Mouse (Mus musculus): ENCODE data around the gene Sfpq. TPM values are rescaled to one million over a fixed set of nuclear protein-coding genes. Genes with fewer than 3 reads are reported as not detected.

Gene Sfpq
- 361 and 377 TPM in 2 replicates for polyA plus RNA-seq (2012; rRNA removed)

DNA sequence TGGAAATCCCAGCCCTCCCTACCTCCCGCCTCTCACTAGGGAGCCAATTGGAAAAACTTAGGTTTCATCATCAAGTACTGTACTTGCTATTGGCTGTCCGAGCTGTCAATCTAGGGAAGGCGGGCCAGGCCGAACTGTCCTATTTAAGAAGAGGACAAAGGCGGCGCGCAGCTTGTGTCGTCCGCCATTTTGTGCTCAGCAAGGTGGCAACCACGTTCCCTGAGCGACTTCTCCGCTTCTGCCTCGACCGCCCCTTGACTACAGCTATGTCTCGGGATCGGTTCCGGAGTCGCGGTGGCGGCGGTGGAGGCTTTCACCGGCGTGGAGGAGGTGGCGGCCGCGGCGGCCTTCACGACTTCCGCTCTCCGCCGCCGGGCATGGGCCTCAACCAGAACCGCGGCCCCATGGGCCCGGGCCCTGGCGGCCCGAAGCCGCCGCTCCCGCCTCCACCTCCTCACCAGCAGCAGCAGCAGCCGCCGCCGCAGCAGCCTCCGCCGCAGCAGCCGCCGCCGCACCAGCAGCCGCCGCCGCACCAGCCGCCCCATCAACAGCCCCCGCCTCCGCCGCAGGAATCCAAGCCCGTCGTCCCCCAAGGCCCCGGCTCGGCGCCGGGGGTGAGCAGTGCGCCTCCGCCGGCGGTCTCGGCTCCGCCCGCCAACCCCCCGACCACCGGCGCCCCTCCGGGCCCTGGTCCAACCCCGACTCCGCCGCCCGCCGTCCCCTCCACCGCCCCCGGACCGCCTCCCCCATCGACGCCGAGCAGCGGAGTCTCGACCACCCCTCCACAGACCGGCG lies at the start of gene Sfpq:
Gene Sfpq, plus strand, starts transcription at position 174 of the 795 bp plus-strand sequence.

DNA sequence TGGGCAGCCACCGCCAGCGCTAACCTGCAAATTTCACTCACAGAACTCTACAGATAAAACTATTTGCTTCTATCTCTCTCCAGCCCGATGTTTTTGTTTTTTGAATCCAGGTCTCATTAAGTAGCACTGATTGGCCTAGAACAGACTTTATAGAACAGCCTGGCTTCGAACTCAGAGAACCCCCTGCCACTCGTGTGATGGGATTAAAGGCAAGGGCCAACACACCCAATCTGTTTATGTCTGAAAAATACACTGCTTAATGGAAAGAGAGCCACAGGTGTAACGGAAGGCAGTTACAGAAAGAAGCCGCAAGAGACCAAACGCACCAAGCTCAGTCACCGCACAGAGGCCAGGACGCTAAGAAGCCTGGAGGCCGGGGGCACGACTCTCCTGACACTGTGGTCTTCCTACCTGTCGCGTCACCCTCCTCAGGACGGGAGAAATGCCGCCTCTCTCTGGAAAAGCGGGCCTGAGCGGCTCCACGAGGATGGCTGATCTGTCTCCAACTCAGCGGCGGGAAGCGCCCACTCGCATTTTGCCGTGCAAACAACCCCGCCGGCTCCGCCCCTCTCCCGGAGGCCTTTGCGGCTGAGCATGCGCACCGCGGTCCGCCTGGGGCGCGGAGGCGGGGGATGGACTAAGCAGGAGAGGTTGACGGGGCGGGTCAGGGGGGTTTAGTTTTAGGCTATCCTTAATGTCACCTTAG lies 39.6 kb downstream of the Sfpq start, which contains the start of gene Zmym1:
Gene Zmym1, minus strand, starts transcription at position 568 of the 706 bp plus-strand sequence.

DNA sequence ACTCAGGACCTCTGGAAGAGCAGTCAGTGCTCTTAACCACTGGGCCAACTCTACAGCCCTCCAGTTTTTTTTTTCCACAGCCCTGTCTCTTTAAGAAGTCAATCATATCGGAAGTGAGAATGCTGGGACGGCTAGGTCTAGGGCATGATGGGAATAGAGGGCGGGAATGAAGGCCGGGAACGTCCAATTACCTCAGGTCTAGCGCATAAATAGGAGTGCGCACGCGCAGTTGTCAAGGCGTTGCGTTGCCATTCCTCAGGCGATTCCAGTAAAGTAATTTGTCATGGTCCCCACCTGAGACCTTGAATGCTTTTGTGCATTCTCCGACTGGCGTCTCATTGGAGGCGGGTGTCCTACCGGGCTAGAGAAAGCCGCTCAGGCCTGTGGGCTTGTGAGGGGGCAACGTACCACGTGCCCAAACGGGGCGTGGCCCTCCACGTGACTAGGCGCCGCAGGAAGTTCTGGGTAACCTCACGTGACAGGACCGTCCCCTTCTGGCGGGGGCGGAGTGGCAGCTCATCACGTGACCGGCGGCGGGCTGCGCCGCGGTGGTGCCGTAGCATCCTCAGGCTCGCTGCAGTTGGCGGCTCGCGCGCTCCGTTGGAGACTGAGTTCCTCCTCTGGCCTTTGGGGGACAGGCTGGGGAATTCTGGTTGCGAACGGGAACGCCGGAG lies 55.9 kb downstream of the Sfpq start, which contains the start of gene Zmym6:
Gene Zmym6, plus strand, starts transcription at position 509 of the 674 bp plus-strand sequence.

Other genes starting within 250 kb of the Sfpq start
- 31.3 and 36.7 TPM in 2 replicates for gene Zmym4, start 53.2 kb upstream of the Sfpq start, polyA plus RNA-seq (2012; rRNA removed)
- gene Zmym1, start 39.8 kb downstream of the Sfpq start, polyA plus RNA-seq (2012; rRNA removed): 10.8 and 11.5 TPM in 2 replicates
- gene Zmym6, start 56.1 kb downstream of the Sfpq start, polyA plus RNA-seq (2012; rRNA removed): 42.3 and 46.6 TPM in 2 replicates
- 18.7 and 19.1 TPM in 2 replicates for gene Tmem35b, start 102.4 kb downstream of the Sfpq start, polyA plus RNA-seq (2012; rRNA removed)
- 21.6 and 24.1 TPM in 2 replicates for gene Dlgap3, start 147.9 kb downstream of the Sfpq start, polyA plus RNA-seq (2012; rRNA removed)
- gene Smim12, start 222.5 kb downstream of the Sfpq start, polyA plus RNA-seq (2012; rRNA removed): 31.1 and 31.6 TPM in 2 replicates

Data from central nervous system, embryonic 14 days (tissue).